Mouse (Mus musculus): ENCODE data around the gene Tctn1. TPM values are rescaled to one million over a fixed set of nuclear protein-coding genes. Genes with fewer than 3 reads are reported as not detected.

Tctn1 gene
- polyA plus RNA-seq, 1 experiment from 2014 or later = 3.6 TPM

GRCm38 (mm10) chr5:122291149-122291548, 26.9 kb upstream of the Tctn1 start:
- Histone ChIP-seq H3K27ac (replicated peaks; ENCODE audit: low read depth, low read length) (no peak overlapping the region), H3K36me3 (ENCODE audit: control insufficient read depth, insufficient read depth, low read length) (no peaks in the 10 kb centered on the region; the same call in 1 of the 2 replicates), H3K9ac (ENCODE audit: low read length) (no peak overlapping the region), H3K9me3 (ENCODE audit: control insufficient read depth, low read length) (no peaks in the 10 kb centered on the region), H3K4me1 (ENCODE audit: control insufficient read depth, insufficient read depth, low read length) (peaks cover 4% of the 10 kb centered on the region), H3K4me3 (ENCODE audit: low read depth, low read length) (no peak overlapping the region), H3K27me3 (ENCODE audit: control insufficient read depth, insufficient read depth, low read length) (no peaks in the 10 kb centered on the region), H3K4me2 (ENCODE audit: low read depth, severe bottlenecking) (no peak overlapping the region)
- ATAC-seq (ENCODE audit: insufficient number of reproducible peaks, low FRiP score, low TSS enrichment, low read depth) (no peak), DNase-seq (ENCODE audit: low spot score) (no peak)
- WGBS = 66% methylated on average over 6 of the region's 6 CpGs

DNA sequence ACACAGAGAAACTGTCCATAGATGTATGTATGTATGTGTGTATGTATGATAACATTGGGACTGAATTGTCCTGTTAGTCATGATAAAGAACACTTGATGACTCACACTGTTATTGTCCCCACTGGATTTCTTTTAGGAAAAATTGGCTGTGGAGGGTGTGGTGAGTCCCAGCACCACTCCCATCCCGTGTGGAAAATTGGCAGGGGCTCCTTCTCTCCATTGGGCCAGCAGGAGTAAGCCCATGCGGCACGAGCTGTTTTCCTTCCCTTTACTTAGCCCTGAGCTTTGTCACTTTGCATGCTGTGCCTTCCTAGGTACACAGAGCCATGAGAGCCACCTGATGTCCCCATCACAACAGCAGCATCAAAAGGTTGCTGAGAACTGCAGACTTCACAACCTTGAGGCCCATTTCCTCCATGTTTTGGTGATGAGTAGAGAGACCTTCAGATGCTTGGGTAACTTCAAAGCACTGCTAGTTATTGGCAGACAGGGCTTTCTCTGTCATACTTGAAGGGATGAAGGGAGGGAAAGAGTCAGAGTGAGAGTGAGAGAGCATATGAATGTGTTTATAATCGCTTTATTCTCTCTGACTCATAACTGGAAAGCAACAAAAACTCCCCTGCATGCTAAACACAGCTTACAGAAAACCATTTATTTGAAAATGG, 24.0 kb upstream of the Tctn1 start:
- WGBS = 91% methylated on average over 4 of the region's 4 CpGs
- peaks cover 14% of the 10 kb centered on the region for H3K4me1 ChIP-seq (ENCODE audit: control insufficient read depth, insufficient read depth, low read length)
- H3K27ac ChIP-seq (replicated peaks; ENCODE audit: low read depth, low read length) = no peak overlapping the region
- H3K4me2 ChIP-seq (ENCODE audit: low read depth, severe bottlenecking) = no peak overlapping the region
- ATAC-seq (ENCODE audit: insufficient number of reproducible peaks, low FRiP score, low TSS enrichment, low read depth) (no peak), DNase-seq (ENCODE audit: low spot score) (no peak)
- no peaks in the 10 kb centered on the region for H3K27me3 ChIP-seq (ENCODE audit: control insufficient read depth, insufficient read depth, low read length)
- H3K9me3 ChIP-seq (ENCODE audit: control insufficient read depth, low read length) = no peaks in the 10 kb centered on the region
- H3K4me3 ChIP-seq (ENCODE audit: low read depth, low read length) = no peak overlapping the region
- no peak overlapping the region for H3K9ac ChIP-seq (ENCODE audit: low read length)
- no peaks in the 10 kb centered on the region; the same call in 1 of the 2 replicates for H3K36me3 ChIP-seq (ENCODE audit: control insufficient read depth, insufficient read depth, low read length)

GRCm38 (mm10) chr5:122287026-122287425, 22.8 kb upstream of the Tctn1 start:
- 83% methylated on average over 4 of the region's 4 CpGs for WGBS
- peaks cover 12% of the 10 kb centered on the region for H3K4me1 ChIP-seq (ENCODE audit: control insufficient read depth, insufficient read depth, low read length)
- no peak for DNase-seq (ENCODE audit: low spot score)
- no peak overlapping the region for H3K4me2 ChIP-seq (ENCODE audit: low read depth, severe bottlenecking)
- no peak overlapping the region for H3K27ac ChIP-seq (replicated peaks; ENCODE audit: low read depth, low read length)
- ATAC-seq (ENCODE audit: insufficient number of reproducible peaks, low FRiP score, low TSS enrichment, low read depth) = no peak
- H3K4me3 ChIP-seq (ENCODE audit: low read depth, low read length) = no peak overlapping the region
- no peaks in the 10 kb centered on the region for H3K9me3 ChIP-seq (ENCODE audit: control insufficient read depth, low read length)
- no peaks in the 10 kb centered on the region for H3K27me3 ChIP-seq (ENCODE audit: control insufficient read depth, insufficient read depth, low read length)
- no peaks in the 10 kb centered on the region; the same call in 1 of the 2 replicates for H3K36me3 ChIP-seq (ENCODE audit: control insufficient read depth, insufficient read depth, low read length)
- H3K9ac ChIP-seq (ENCODE audit: low read length) = no peak overlapping the region

GRCm38 (mm10) chr5:122286191-122286590, 21.9 kb upstream of the Tctn1 start:
- no peak overlapping the region for H3K27ac ChIP-seq (replicated peaks; ENCODE audit: low read depth, low read length)
- H3K9me3 ChIP-seq (ENCODE audit: control insufficient read depth, low read length) = no peaks in the 10 kb centered on the region
- no peak for ATAC-seq (ENCODE audit: insufficient number of reproducible peaks, low FRiP score, low TSS enrichment, low read depth)
- DNase-seq (ENCODE audit: low spot score) = no peak
- H3K9ac ChIP-seq (ENCODE audit: low read length) = no peak overlapping the region
- no peak overlapping the region for H3K4me2 ChIP-seq (ENCODE audit: low read depth, severe bottlenecking)
- no peaks in the 10 kb centered on the region for H3K27me3 ChIP-seq (ENCODE audit: control insufficient read depth, insufficient read depth, low read length)
- H3K36me3 ChIP-seq (ENCODE audit: control insufficient read depth, insufficient read depth, low read length) = no peaks in the 10 kb centered on the region; the same call in 1 of the 2 replicates
- 82% methylated on average over 10 of the region's 10 CpGs for WGBS
- H3K4me1 ChIP-seq (ENCODE audit: control insufficient read depth, insufficient read depth, low read length) = peaks cover 12% of the 10 kb centered on the region
- H3K4me3 ChIP-seq (ENCODE audit: low read depth, low read length) = 0 out of 2 replicates have a peak overlapping the region, but pooled peaks have one; percentile 3

GRCm38 (mm10) chr5:122285767-122286150, 21.5 kb upstream of the Tctn1 start:
- 58% methylated on average over 7 of the region's 7 CpGs for WGBS
- Histone ChIP-seq H3K4me3 (ENCODE audit: low read depth, low read length) (peak overlapping the region; percentile 89; the same call in 1 of the 2 replicates), H3K27ac (replicated peaks; ENCODE audit: low read depth, low read length) (no peak overlapping the region), H3K4me2 (ENCODE audit: low read depth, severe bottlenecking) (peak overlapping the region; percentile 98), H3K9ac (ENCODE audit: low read length) (no peak overlapping the region), H3K4me1 (ENCODE audit: control insufficient read depth, insufficient read depth, low read length) (peaks cover 12% of the 10 kb centered on the region), H3K9me3 (ENCODE audit: control insufficient read depth, low read length) (no peaks in the 10 kb centered on the region), H3K27me3 (ENCODE audit: control insufficient read depth, insufficient read depth, low read length) (no peaks in the 10 kb centered on the region), H3K36me3 (ENCODE audit: control insufficient read depth, insufficient read depth, low read length) (no peaks in the 10 kb centered on the region; the same call in 1 of the 2 replicates)
- ATAC-seq (ENCODE audit: insufficient number of reproducible peaks, low FRiP score, low TSS enrichment, low read depth) (no peak), DNase-seq (ENCODE audit: low spot score) (no peak)

- peak overlapping the region; percentile 83 for H3K9ac ChIP-seq (ENCODE audit: low read length)
- H3K4me3 ChIP-seq (ENCODE audit: low read depth, low read length) = peak overlapping the region; percentile 89
- peak overlapping the region; percentile 98 for H3K4me2 ChIP-seq (ENCODE audit: low read depth, severe bottlenecking)
- WGBS = 2% methylated on average over 34 of the region's 34 CpGs
- no peaks in the 10 kb centered on the region for H3K9me3 ChIP-seq (ENCODE audit: control insufficient read depth, low read length)
- no peak for ATAC-seq (ENCODE audit: insufficient number of reproducible peaks, low FRiP score, low TSS enrichment, low read depth)
- H3K27ac ChIP-seq (replicated peaks; ENCODE audit: low read depth, low read length) = no peak overlapping the region
- DNase-seq (ENCODE audit: low spot score) = peak; percentile 60
- H3K36me3 ChIP-seq (ENCODE audit: control insufficient read depth, insufficient read depth, low read length) = no peaks in the 10 kb centered on the region; the same call in 1 of the 2 replicates
- H3K27me3 ChIP-seq (ENCODE audit: control insufficient read depth, insufficient read depth, low read length) = no peaks in the 10 kb centered on the region
- peaks cover 12% of the 10 kb centered on the region for H3K4me1 ChIP-seq (ENCODE audit: control insufficient read depth, insufficient read depth, low read length)
Measured at GRCm38 (mm10) chr5:122285029-122285766, 20.9 kb upstream of the Tctn1 start.

- Histone ChIP-seq H3K36me3 (ENCODE audit: control insufficient read depth, insufficient read depth, low read length) (no peaks in the 10 kb centered on the region; the same call in 1 of the 2 replicates), H3K4me2 (ENCODE audit: low read depth, severe bottlenecking) (peak within 1 kb of the TSS; percentile 98), H3K27me3 (ENCODE audit: control insufficient read depth, insufficient read depth, low read length) (no peaks in the 10 kb centered on the region), H3K4me1 (ENCODE audit: control insufficient read depth, insufficient read depth, low read length) (peaks cover 12% of the 10 kb centered on the region), H3K9ac (ENCODE audit: low read length) (peak within 1 kb of the TSS; percentile 83), H3K27ac (replicated peaks; ENCODE audit: low read depth, low read length) (0 out of 2 replicates have a peak within 1 kb of the TSS, but pooled peaks have one; percentile 21), H3K4me3 (ENCODE audit: low read depth, low read length) (peak within 1 kb of the TSS; percentile 89), H3K9me3 (ENCODE audit: control insufficient read depth, low read length) (no peaks in the 10 kb centered on the region)
- ATAC-seq (ENCODE audit: insufficient number of reproducible peaks, low FRiP score, low TSS enrichment, low read depth) (peak; percentile 90), DNase-seq (ENCODE audit: low spot score) (peak; percentile 93)
- WGBS = under 1% methylated on average over 110 of the region's 114 CpGs
Measured at GRCm38 (mm10) chr5:122284183-122285028, 20.1 kb upstream of the Tctn1 start, which contains the start of gene Pptc7. Pptc7 (plus strand) TSS chr5:122284365.

GRCm38 (mm10) chr5:122283828-122284182, 19.5 kb upstream of the Tctn1 start:
- no peak for DNase-seq (ENCODE audit: low spot score)
- H3K9ac ChIP-seq (ENCODE audit: low read length) = no peak overlapping the region
- H3K27ac ChIP-seq (replicated peaks; ENCODE audit: low read depth, low read length) = no peak overlapping the region
- no peaks in the 10 kb centered on the region for H3K9me3 ChIP-seq (ENCODE audit: control insufficient read depth, low read length)
- H3K27me3 ChIP-seq (ENCODE audit: control insufficient read depth, insufficient read depth, low read length) = no peaks in the 10 kb centered on the region
- WGBS = 26% methylated on average over 2 of the region's 2 CpGs
- peak overlapping the region; percentile 98; the same call in 1 of the 2 replicates for H3K4me2 ChIP-seq (ENCODE audit: low read depth, severe bottlenecking)
- peaks cover 12% of the 10 kb centered on the region for H3K4me1 ChIP-seq (ENCODE audit: control insufficient read depth, insufficient read depth, low read length)
- no peaks in the 10 kb centered on the region for H3K36me3 ChIP-seq (ENCODE audit: control insufficient read depth, insufficient read depth, low read length)
- no peak overlapping the region for H3K4me3 ChIP-seq (ENCODE audit: low read depth, low read length)
- ATAC-seq (ENCODE audit: insufficient number of reproducible peaks, low FRiP score, low TSS enrichment, low read depth) = no peak
